Mouse (Mus musculus) liver, embryonic 11.5 days (tissue): ENCODE data around the gene Cdkal1. TPM values are rescaled to one million over a fixed set of nuclear protein-coding genes. Genes with fewer than 3 reads are reported as not detected.

ENCODE experiments used
- ATAC-seq: fragments of 200-750 bp; cut with Nextera tagmentation; replicated peaks from 2 replicates; pipeline ENCODE4 v1.8.0; 2017; ENCODE audit warnings: moderate number of reproducible peaks, mild to moderate bottlenecking, moderate TSS enrichment, moderate library complexity; ENCODE audit not compliant: low FRiP score
- DNase-seq: peaks from one replicate; pipeline ENCODE4 v3.0.0-alpha.2; 2017; ENCODE audit warnings: low spot score
- H3K27ac ChIP-seq: fragments of 300-500 bp; sonication (generic); 2 replicates; pipeline ENCODE4 v1.5.1; 2014; ENCODE audit warnings: mild to moderate bottlenecking, low read depth, low read length, control low read depth
- H3K27me3 ChIP-seq: fragments of 300-500 bp; sonication (generic); replicated peaks from 2 replicates; pipeline ENCODE4 v1.6.1; 2014; ENCODE audit warnings: low read length, mixed read lengths; ENCODE audit not compliant: control insufficient read depth, insufficient read depth
- H3K36me3 ChIP-seq: fragments of 300-500 bp; sonication (generic); 2 replicates; pipeline ENCODE4 v1.6.1; 2014; ENCODE audit warnings: mild to moderate bottlenecking, low read length, moderate library complexity, mixed read lengths; ENCODE audit not compliant: control insufficient read depth, insufficient read depth
- H3K4me1 ChIP-seq: fragments of 300-500 bp; sonication (generic); replicated peaks from 2 replicates; pipeline ENCODE4 v1.6.1; 2014; ENCODE audit warnings: low read length, mixed read lengths; ENCODE audit not compliant: control insufficient read depth, insufficient read depth
- H3K4me2 ChIP-seq: fragments of 300-500 bp; sonication (generic); 2 replicates; pipeline ENCODE4 v1.6.1; 2014; ENCODE audit warnings: mild to moderate bottlenecking, control low read depth, moderate library complexity
- H3K4me3 ChIP-seq: fragments of 300-500 bp; sonication (generic); 2 replicates; pipeline ENCODE4 v1.5.1; 2014; ENCODE audit warnings: low read depth, low read length, control low read depth
- H3K9ac ChIP-seq: fragments of 300-500 bp; sonication (generic); 2 replicates; pipeline ENCODE4 v1.6.1; 2014; ENCODE audit warnings: low read depth, low read length, control low read depth
- H3K9me3 ChIP-seq: fragments of 300-500 bp; sonication (generic); 2 replicates; pipeline ENCODE4 v1.6.1; 2016; ENCODE audit warnings: low read length, inconsistent platforms, mixed read lengths; ENCODE audit not compliant: control insufficient read depth
- WGBS: fragments of 180-500 bp; shearing (Covaris S2); extraction: QIAGEN DNeasy Blood & Tissue Kit; methylation state at CpG from one replicate; pipeline ENCODE4 v1.1.7; 2014; 5-methylcytosine and 5-hydroxymethylcytosine counted together
- polyA plus RNA-seq: library from polyadenylated mRNA; unstranded; fragments of >200 nt; fragmentation: Nextera tagmentation; extraction: Ambion mirVana; gene quantifications from 2 replicates; pipeline ENCODE4 v1.2.1, GENCODE M21; 2014

The Cdkal1 gene
- polyA plus RNA-seq, 1 experiment from 2014 or later: 26.3 TPM

- no peak for ATAC-seq
- DNase-seq: no peak
- WGBS: 85% methylated on average over 3 of the region's 3 CpGs
These were observed 276.9 kb downstream of the Cdkal1 start for GRCm38 (mm10) chr13:29578621-29579020.

GRCm38 (mm10) chr13:29574784-29575183, 280.7 kb downstream of the Cdkal1 start:
- DNase-seq (no peak), ATAC-seq (no peak)
- 51% methylated on average over 1 of the region's 1 CpGs for WGBS
- Histone ChIP-seq H3K4me1 (no peaks in the 10 kb centered on the region), H3K4me3 (no peak overlapping the region), H3K4me2 (no peak overlapping the region), H3K27me3 (no peaks in the 10 kb centered on the region), H3K9ac (no peak overlapping the region), H3K36me3 (no peaks in the 10 kb centered on the region), H3K27ac (no peak overlapping the region), H3K9me3 (no peaks in the 10 kb centered on the region)

More at GRCm38 (mm10) chr13:29578621-29579020, 276.9 kb downstream of the Cdkal1 start:
- Histone ChIP-seq H3K9me3 (no peaks in the 10 kb centered on the region), H3K9ac (no peak overlapping the region), H3K4me3 (no peak overlapping the region), H3K4me1 (no peaks in the 10 kb centered on the region), H3K27ac (no peak overlapping the region), H3K27me3 (no peaks in the 10 kb centered on the region), H3K4me2 (no peak overlapping the region), H3K36me3 (no peaks in the 10 kb centered on the region)

- WGBS: 71% methylated on average over 2 of the region's 2 CpGs
- no peak for ATAC-seq
- Histone ChIP-seq H3K27me3 (no peaks in the 10 kb centered on the region), H3K4me1 (no peaks in the 10 kb centered on the region), H3K4me3 (no peak overlapping the region), H3K27ac (no peak overlapping the region), H3K9ac (no peak overlapping the region), H3K4me2 (no peak overlapping the region), H3K9me3 (no peaks in the 10 kb centered on the region), H3K36me3 (no peaks in the 10 kb centered on the region)
- no peak for DNase-seq
These were observed 283.0 kb downstream of the Cdkal1 start for GRCm38 (mm10) chr13:29572477-29572876.

- Histone ChIP-seq H3K27ac (no peak overlapping the region), H3K9me3 (no peaks in the 10 kb centered on the region), H3K4me3 (no peak overlapping the region), H3K27me3 (no peaks in the 10 kb centered on the region), H3K4me1 (no peaks in the 10 kb centered on the region), H3K9ac (no peak overlapping the region), H3K36me3 (no peaks in the 10 kb centered on the region), H3K4me2 (no peak overlapping the region)
- no peak for DNase-seq
- WGBS: 80% methylated on average over 5 of the region's 5 CpGs
- no peak for ATAC-seq
These were observed 289.8 kb downstream of the Cdkal1 start for GRCm38 (mm10) chr13:29565710-29566109.

GRCm38 (mm10) chr13:29559188-29559587, 296.3 kb downstream of the Cdkal1 start:
- Histone ChIP-seq H3K4me2 (no peak overlapping the region), H3K27ac (no peak overlapping the region), H3K4me3 (no peak overlapping the region), H3K4me1 (no peaks in the 10 kb centered on the region), H3K27me3 (no peaks in the 10 kb centered on the region), H3K36me3 (no peaks in the 10 kb centered on the region), H3K9ac (no peak overlapping the region), H3K9me3 (no peaks in the 10 kb centered on the region)
- DNase-seq (no peak), ATAC-seq (no peak)
- WGBS: 78% methylated on average over 3 of the region's 3 CpGs

GRCm38 (mm10) chr13:29555160-29555785, 300.2 kb downstream of the Cdkal1 start:
- H3K4me1 ChIP-seq: no peaks in the 10 kb centered on the region
- H3K27ac ChIP-seq: no peak overlapping the region
- H3K9ac ChIP-seq: no peak overlapping the region
- H3K36me3 ChIP-seq: no peaks in the 10 kb centered on the region
- ATAC-seq: no peak
- no peaks in the 10 kb centered on the region for H3K27me3 ChIP-seq
- no peaks in the 10 kb centered on the region for H3K9me3 ChIP-seq
- WGBS: 79% methylated on average over 9 of the region's 9 CpGs
- no peak for DNase-seq
- H3K4me3 ChIP-seq: no peak overlapping the region
- H3K4me2 ChIP-seq: no peak overlapping the region

GRCm38 (mm10) chr13:29553792-29554191, 301.7 kb downstream of the Cdkal1 start:
- Histone ChIP-seq H3K4me2 (no peak overlapping the region), H3K4me1 (no peaks in the 10 kb centered on the region), H3K36me3 (no peaks in the 10 kb centered on the region), H3K27ac (no peak overlapping the region), H3K27me3 (no peaks in the 10 kb centered on the region), H3K9ac (no peak overlapping the region), H3K9me3 (no peaks in the 10 kb centered on the region), H3K4me3 (no peak overlapping the region)
- DNase-seq (no peak), ATAC-seq (no peak)

- DNase-seq (no peak), ATAC-seq (no peak)
- Histone ChIP-seq H3K4me3 (no peak overlapping the region), H3K4me2 (no peak overlapping the region), H3K27ac (no peak overlapping the region), H3K9me3 (no peaks in the 10 kb centered on the region), H3K4me1 (no peaks in the 10 kb centered on the region), H3K9ac (no peak overlapping the region), H3K27me3 (no peaks in the 10 kb centered on the region), H3K36me3 (no peaks in the 10 kb centered on the region)
- WGBS: 81% methylated on average over 5 of the region's 5 CpGs
These were observed 303.1 kb downstream of the Cdkal1 start for GRCm38 (mm10) chr13:29552322-29552870.

- H3K36me3 ChIP-seq: no peaks in the 10 kb centered on the region
- H3K27me3 ChIP-seq: no peaks in the 10 kb centered on the region
- no peak overlapping the region for H3K4me3 ChIP-seq
- H3K9me3 ChIP-seq: no peaks in the 10 kb centered on the region
- ATAC-seq (no peak), DNase-seq (no peak)
- H3K27ac ChIP-seq: no peak overlapping the region
- H3K4me1 ChIP-seq: no peaks in the 10 kb centered on the region
- no peak overlapping the region for H3K4me2 ChIP-seq
- 84% methylated on average over 1 of the region's 1 CpGs for WGBS
- H3K9ac ChIP-seq: no peak overlapping the region
These were observed 304.6 kb downstream of the Cdkal1 start for GRCm38 (mm10) chr13:29550886-29551285.
